Mouse (Mus musculus): ENCODE measurements around the gene Tmem235. TPM values are rescaled to one million over a fixed set of nuclear protein-coding genes. Genes with fewer than 3 reads are reported as not detected.
A peak's percentile ranks its signal among the peaks of the same experiment; 100 is the strongest.

The Tmem235 gene
- polyA plus RNA-seq, 1 experiment from 2014 or later: not detected

DNA sequence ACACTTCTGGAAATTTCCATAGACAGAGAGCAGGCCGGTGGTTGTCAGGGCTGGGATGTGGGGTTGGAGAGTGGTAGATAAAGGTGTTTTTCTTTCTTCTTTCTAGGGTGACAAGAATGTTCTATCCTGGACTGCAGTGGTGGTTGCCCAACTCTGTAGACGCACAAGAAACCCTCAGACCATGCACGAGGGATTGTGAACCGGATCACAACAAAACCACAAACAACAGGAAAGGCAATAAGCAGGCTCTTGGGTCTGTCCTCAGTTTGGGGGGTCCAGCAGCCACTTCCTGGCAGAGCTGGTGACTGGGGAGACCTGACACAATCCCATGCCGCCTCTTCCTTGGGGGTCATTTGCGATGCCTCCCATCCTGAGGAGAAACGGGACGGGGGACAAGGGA lies 48.8 kb downstream of the Tmem235 start:
- H3K9ac ChIP-seq (replicated peaks; ENCODE audit: low read length): no peak overlapping the region
- H3K27ac ChIP-seq (replicated peaks; ENCODE audit: low read depth, low read length): no peak overlapping the region
- H3K4me2 ChIP-seq (ENCODE audit: low read depth, low read length): no peak overlapping the region
- DNase-seq (ENCODE audit: low spot score): no peak
- H3K4me3 ChIP-seq (ENCODE audit: low read depth, low read length): no peak overlapping the region
- no peaks in the 10 kb centered on the region for H3K36me3 ChIP-seq (replicated peaks; ENCODE audit: control insufficient read depth, insufficient read depth, low read depth, low read length)
- H3K4me1 ChIP-seq (ENCODE audit: control insufficient read depth, insufficient read depth, low read length): no peaks in the 10 kb centered on the region
- no peaks in the 10 kb centered on the region for H3K27me3 ChIP-seq (ENCODE audit: control insufficient read depth, insufficient read depth, low read length)
- 89% methylated on average over 8 of the region's 8 CpGs for WGBS
- no peak for ATAC-seq (replicated peaks; ENCODE audit: insufficient number of reproducible peaks, low FRiP score, low TSS enrichment, low read depth)
- H3K9me3 ChIP-seq (replicated peaks; ENCODE audit: control insufficient read depth, low read length): no peaks in the 10 kb centered on the region

DNA sequence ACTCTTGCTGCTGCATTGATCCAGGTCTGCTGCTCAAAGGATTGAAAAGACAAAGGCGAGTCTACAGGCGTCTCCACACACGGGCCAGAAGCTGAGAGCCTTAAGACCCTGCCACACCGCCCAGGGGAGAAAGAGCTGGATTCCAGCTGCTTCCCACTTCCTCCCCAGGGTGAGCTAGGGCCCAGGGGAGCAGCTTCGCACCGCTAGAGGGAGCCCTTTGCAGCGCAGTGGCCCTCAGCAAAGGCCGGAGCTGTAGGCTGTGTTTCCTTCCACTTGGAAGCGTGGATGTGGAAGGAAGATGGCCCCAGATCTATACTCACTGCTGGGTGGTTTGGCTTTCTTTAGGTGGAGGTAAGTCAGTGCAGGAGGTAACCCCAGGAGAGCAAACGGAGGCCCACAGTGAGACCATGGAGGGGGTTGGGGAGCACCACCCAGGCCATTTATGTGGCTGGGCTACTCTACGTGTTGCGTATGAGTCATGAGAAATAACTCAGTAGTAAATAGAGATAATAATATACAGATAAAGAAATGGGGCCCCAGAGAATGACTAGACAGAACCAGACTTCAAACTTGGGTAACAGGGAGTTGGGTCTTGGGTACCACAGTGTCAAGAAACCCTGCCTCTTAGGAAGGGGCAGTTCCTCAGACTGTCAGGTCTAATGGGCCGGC lies 52.3 kb downstream of the Tmem235 start:
- H3K4me2 ChIP-seq (ENCODE audit: low read depth, low read length): peak overlapping the region; percentile 13; the same call in 1 of the 2 replicates
- no peak overlapping the region; the same call in 1 of the 2 replicates for H3K9ac ChIP-seq (replicated peaks; ENCODE audit: low read length)
- DNase-seq (ENCODE audit: low spot score) (peak; percentile 82), ATAC-seq (replicated peaks; ENCODE audit: insufficient number of reproducible peaks, low FRiP score, low TSS enrichment, low read depth) (peak; percentile 46; the same call in 1 of the 2 replicates)
- no peaks in the 10 kb centered on the region for H3K36me3 ChIP-seq (replicated peaks; ENCODE audit: control insufficient read depth, insufficient read depth, low read depth, low read length)
- no peaks in the 10 kb centered on the region for H3K27me3 ChIP-seq (ENCODE audit: control insufficient read depth, insufficient read depth, low read length)
- H3K27ac ChIP-seq (replicated peaks; ENCODE audit: low read depth, low read length): no peak overlapping the region
- H3K4me3 ChIP-seq (ENCODE audit: low read depth, low read length): no peak overlapping the region
- no peaks in the 10 kb centered on the region for H3K4me1 ChIP-seq (ENCODE audit: control insufficient read depth, insufficient read depth, low read length)
- peaks cover 3% of the 10 kb centered on the region for H3K9me3 ChIP-seq (replicated peaks; ENCODE audit: control insufficient read depth, low read length)
- WGBS: 30% methylated on average over 13 of the region's 13 CpGs

DNA sequence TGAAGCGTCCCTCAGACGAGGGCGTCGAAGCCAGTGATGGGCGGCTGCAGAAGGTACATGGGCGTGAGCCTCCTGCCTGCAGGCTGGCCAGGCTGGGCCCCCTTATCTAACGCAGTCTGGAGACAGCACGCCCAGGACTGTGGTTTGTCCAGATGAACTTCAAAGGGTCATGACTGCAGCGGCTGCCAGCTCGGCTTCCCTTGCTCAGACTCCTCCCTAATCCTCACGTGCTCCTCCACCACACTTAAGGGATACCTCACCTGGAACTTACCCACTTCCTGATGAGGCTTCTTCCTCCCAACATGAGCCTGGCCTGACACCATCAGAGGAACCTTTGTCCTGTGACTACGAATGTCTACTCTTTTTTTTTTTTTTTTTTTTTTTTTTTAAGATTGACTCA lies 54.0 kb downstream of the Tmem235 start:
- no peaks in the 10 kb centered on the region for H3K27me3 ChIP-seq (ENCODE audit: control insufficient read depth, insufficient read depth, low read length)
- H3K27ac ChIP-seq (replicated peaks; ENCODE audit: low read depth, low read length): no peak overlapping the region
- H3K9me3 ChIP-seq (replicated peaks; ENCODE audit: control insufficient read depth, low read length): peaks cover 3% of the 10 kb centered on the region
- H3K36me3 ChIP-seq (replicated peaks; ENCODE audit: control insufficient read depth, insufficient read depth, low read depth, low read length): no peaks in the 10 kb centered on the region
- DNase-seq (ENCODE audit: low spot score) (no peak), ATAC-seq (replicated peaks; ENCODE audit: insufficient number of reproducible peaks, low FRiP score, low TSS enrichment, low read depth) (no peak)
- no peak overlapping the region for H3K4me2 ChIP-seq (ENCODE audit: low read depth, low read length)
- H3K9ac ChIP-seq (replicated peaks; ENCODE audit: low read length): no peak overlapping the region
- no peak overlapping the region for H3K4me3 ChIP-seq (ENCODE audit: low read depth, low read length)
- WGBS: 75% methylated on average over 12 of the region's 12 CpGs
- H3K4me1 ChIP-seq (ENCODE audit: control insufficient read depth, insufficient read depth, low read length): peaks cover 4% of the 10 kb centered on the region; the same call in 1 of the 2 replicates

Other genes starting within 250 kb of the Tmem235 start
- 15.4 and 16.7 TPM in 2 replicates for gene Tnrc6c, start 206.5 kb upstream of the Tmem235 start, polyA plus RNA-seq (2014; fragmentation: Nextera tagmentation; extraction: Ambion mirVana)
- gene Tmc8, start 78.7 kb upstream of the Tmem235 start, polyA plus RNA-seq (2014; fragmentation: Nextera tagmentation; extraction: Ambion mirVana): 0.39 and 0.70 TPM in 2 replicates
- gene Tmc6, start 78.6 kb upstream of the Tmem235 start, polyA plus RNA-seq (2014; fragmentation: Nextera tagmentation; extraction: Ambion mirVana): 9.9 and 10.7 TPM in 2 replicates
- gene 6030468B19Rik, start 63.1 kb upstream of the Tmem235 start, polyA plus RNA-seq (2014; fragmentation: Nextera tagmentation; extraction: Ambion mirVana): 0.27 and 0.67 TPM in 2 replicates
- gene Gm20708, start 51.1 kb upstream of the Tmem235 start, polyA plus RNA-seq (2014; fragmentation: Nextera tagmentation; extraction: Ambion mirVana): 0.17 TPM in 1 of 2 replicates, not detected in the other
- 30.4 and 32.9 TPM in 2 replicates for gene Syngr2, start 51.1 kb upstream of the Tmem235 start, polyA plus RNA-seq (2014; fragmentation: Nextera tagmentation; extraction: Ambion mirVana)
- 3.3 and 4.3 TPM in 2 replicates for gene Afmid, start 34.8 kb upstream of the Tmem235 start, polyA plus RNA-seq (2014; fragmentation: Nextera tagmentation; extraction: Ambion mirVana)
- gene Tk1, start 34.7 kb upstream of the Tmem235 start, polyA plus RNA-seq (2014; fragmentation: Nextera tagmentation; extraction: Ambion mirVana): 127 and 132 TPM in 2 replicates
- gene Birc5, start 11.5 kb upstream of the Tmem235 start, polyA plus RNA-seq (2014; fragmentation: Nextera tagmentation; extraction: Ambion mirVana): 416 and 441 TPM in 2 replicates
- 1.9 and 2.1 TPM in 2 replicates for gene Tha1, start 12.7 kb downstream of the Tmem235 start, polyA plus RNA-seq (2014; fragmentation: Nextera tagmentation; extraction: Ambion mirVana)
- gene Socs3, start 109.3 kb downstream of the Tmem235 start, polyA plus RNA-seq (2014; fragmentation: Nextera tagmentation; extraction: Ambion mirVana): 8.4 and 9.8 TPM in 2 replicates
- 33.7 and 34.7 TPM in 2 replicates for gene Pgs1, start 125.5 kb downstream of the Tmem235 start, polyA plus RNA-seq (2014; fragmentation: Nextera tagmentation; extraction: Ambion mirVana)

Data from embryonic facial prominence, embryonic 11.5 days (tissue).